Mouse (Mus musculus): ENCODE data around the gene Hist1h3g. TPM values are rescaled to one million over a fixed set of nuclear protein-coding genes. Genes with fewer than 3 reads are reported as not detected.

The Hist1h3g gene
- polyA plus RNA-seq, 1 experiment from 2014 or later: 1.4 TPM

DNA sequence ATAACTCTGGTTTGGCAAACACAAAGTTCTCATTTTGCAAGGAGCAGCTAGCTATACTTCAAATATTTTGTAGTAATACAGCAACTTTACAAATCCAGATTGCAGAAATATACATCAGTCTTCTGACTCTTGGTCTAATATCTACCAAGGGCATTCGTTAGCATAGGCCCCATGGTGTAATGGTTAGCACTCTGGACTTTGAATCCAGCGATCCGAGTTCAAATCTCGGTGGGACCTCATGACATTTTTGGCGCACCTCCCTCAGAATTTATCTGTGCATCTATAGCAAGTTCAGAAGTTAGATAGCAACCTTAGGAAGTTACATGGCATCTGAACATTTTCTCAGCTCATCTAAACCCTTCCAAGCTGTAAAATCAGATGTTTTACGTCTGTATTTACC, 16.3 kb upstream of the Hist1h3g start:
- Histone ChIP-seq H3K4me2 (ENCODE audit: low read length) (peak overlapping the region; percentile 85), H3K4me3 (replicated peaks; ENCODE audit: low read depth, low read length) (peak overlapping the region; percentile 46), H3K9ac (replicated peaks; ENCODE audit: low read length) (no peak overlapping the region), H3K4me1 (ENCODE audit: control insufficient read depth, insufficient read depth, low read length) (no peaks in the 10 kb centered on the region), H3K36me3 (ENCODE audit: control insufficient read depth, insufficient read depth, low read length) (no peaks in the 10 kb centered on the region), H3K9me3 (ENCODE audit: control insufficient read depth, low read length) (no peaks in the 10 kb centered on the region), H3K27ac (replicated peaks; ENCODE audit: low read depth, low read length) (no peak overlapping the region), H3K27me3 (ENCODE audit: control insufficient read depth, insufficient read depth, low read length) (no peaks in the 10 kb centered on the region)
- ATAC-seq (ENCODE audit: low FRiP score, low TSS enrichment) (peak; percentile 31; the same call in 1 of the 2 replicates), DNase-seq (peak; percentile 87)
- WGBS: 0% methylated on average over 6 of the region's 6 CpGs

DNA sequence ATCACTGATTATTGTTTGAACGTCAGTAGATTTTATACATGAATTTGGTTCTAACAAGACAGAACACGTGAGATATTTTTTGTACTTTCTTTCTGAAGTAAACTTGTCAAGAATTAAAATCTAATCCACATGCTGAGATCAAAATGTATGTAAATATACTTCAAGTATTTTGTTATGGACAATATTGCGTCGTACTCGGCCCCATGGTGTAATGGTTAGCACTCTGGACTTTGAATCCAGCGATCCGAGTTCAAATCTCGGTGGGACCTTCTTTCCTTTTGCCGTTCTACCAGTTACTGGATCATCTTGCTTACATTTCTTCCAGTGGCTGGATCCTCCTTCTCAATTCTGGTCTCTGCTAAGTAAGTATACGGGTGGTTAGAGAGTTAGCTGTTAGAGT, 15.8 kb upstream of the Hist1h3g start:
- ATAC-seq (ENCODE audit: low FRiP score, low TSS enrichment) (peak; percentile 41; the same call in 1 of the 2 replicates), DNase-seq (peak; percentile 88)
- H3K4me1 ChIP-seq (ENCODE audit: control insufficient read depth, insufficient read depth, low read length): no peaks in the 10 kb centered on the region
- no peaks in the 10 kb centered on the region for H3K9me3 ChIP-seq (ENCODE audit: control insufficient read depth, low read length)
- peak overlapping the region; percentile 46 for H3K4me3 ChIP-seq (replicated peaks; ENCODE audit: low read depth, low read length)
- H3K27me3 ChIP-seq (ENCODE audit: control insufficient read depth, insufficient read depth, low read length): no peaks in the 10 kb centered on the region
- WGBS: 1% methylated on average over 10 of the region's 10 CpGs
- H3K9ac ChIP-seq (replicated peaks; ENCODE audit: low read length): no peak overlapping the region
- peak overlapping the region; percentile 85 for H3K4me2 ChIP-seq (ENCODE audit: low read length)
- H3K36me3 ChIP-seq (ENCODE audit: control insufficient read depth, insufficient read depth, low read length): no peaks in the 10 kb centered on the region
- no peak overlapping the region for H3K27ac ChIP-seq (replicated peaks; ENCODE audit: low read depth, low read length)

- peak; percentile 80 for DNase-seq
- no peak overlapping the region for H3K9ac ChIP-seq (replicated peaks; ENCODE audit: low read length)
- under 1% methylated on average over 14 of the region's 14 CpGs for WGBS
- H3K36me3 ChIP-seq (ENCODE audit: control insufficient read depth, insufficient read depth, low read length): no peaks in the 10 kb centered on the region
- no peak for ATAC-seq (ENCODE audit: low FRiP score, low TSS enrichment)
- no peak overlapping the region for H3K4me3 ChIP-seq (replicated peaks; ENCODE audit: low read depth, low read length)
- 0 out of 2 replicates have a peak, but pooled peaks cover under 1% of the 10 kb centered on the region for H3K4me1 ChIP-seq (ENCODE audit: control insufficient read depth, insufficient read depth, low read length)
- no peak overlapping the region for H3K27ac ChIP-seq (replicated peaks; ENCODE audit: low read depth, low read length)
- H3K4me2 ChIP-seq (ENCODE audit: low read length): peak overlapping the region; percentile 25
- no peaks in the 10 kb centered on the region for H3K9me3 ChIP-seq (ENCODE audit: control insufficient read depth, low read length)
- H3K27me3 ChIP-seq (ENCODE audit: control insufficient read depth, insufficient read depth, low read length): no peaks in the 10 kb centered on the region
Observed at GRCm38 (mm10) chr13:23521703-23522102, 13.5 kb upstream of the Hist1h3g start.

DNA sequence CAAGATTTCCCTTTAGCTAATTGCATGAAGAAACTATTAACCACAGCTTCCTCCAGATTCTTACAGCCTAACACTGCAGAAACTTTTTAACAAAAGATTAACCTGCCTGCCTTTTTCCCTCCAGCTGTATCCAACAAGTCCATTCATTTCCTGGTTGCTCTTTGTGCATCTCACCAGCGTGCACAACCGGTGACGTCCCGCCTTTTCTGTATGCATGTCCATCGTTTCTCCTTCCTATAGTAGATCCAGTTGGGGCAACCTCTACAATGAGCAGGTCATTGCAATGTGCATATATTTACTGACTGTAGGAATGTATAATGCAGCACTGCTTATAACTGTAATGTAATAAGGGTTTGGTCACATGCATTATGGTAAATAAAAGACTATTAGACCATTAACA, 11.2 kb upstream of the Hist1h3g start:
- Histone ChIP-seq H3K4me3 (replicated peaks; ENCODE audit: low read depth, low read length) (no peak overlapping the region), H3K36me3 (ENCODE audit: control insufficient read depth, insufficient read depth, low read length) (no peaks in the 10 kb centered on the region), H3K4me2 (ENCODE audit: low read length) (no peak overlapping the region), H3K27ac (replicated peaks; ENCODE audit: low read depth, low read length) (no peak overlapping the region), H3K9ac (replicated peaks; ENCODE audit: low read length) (no peak overlapping the region), H3K27me3 (ENCODE audit: control insufficient read depth, insufficient read depth, low read length) (no peaks in the 10 kb centered on the region), H3K4me1 (ENCODE audit: control insufficient read depth, insufficient read depth, low read length) (0 out of 2 replicates have a peak, but pooled peaks cover 6% of the 10 kb centered on the region), H3K9me3 (ENCODE audit: control insufficient read depth, low read length) (no peaks in the 10 kb centered on the region)
- ATAC-seq (ENCODE audit: low FRiP score, low TSS enrichment): no peak
- no peak for DNase-seq
- WGBS: 42% methylated on average over 5 of the region's 5 CpGs

GRCm38 (mm10) chr13:23524654-23525053, 10.6 kb upstream of the Hist1h3g start:
- DNase-seq: peak; percentile 90
- H3K27me3 ChIP-seq (ENCODE audit: control insufficient read depth, insufficient read depth, low read length): no peaks in the 10 kb centered on the region
- H3K9ac ChIP-seq (replicated peaks; ENCODE audit: low read length): no peak overlapping the region
- whole genome bisulfite sequencing: 7% methylated on average over 5 of the region's 5 CpGs
- H3K27ac ChIP-seq (replicated peaks; ENCODE audit: low read depth, low read length): no peak overlapping the region
- peak overlapping the region; percentile 12 for H3K4me3 ChIP-seq (replicated peaks; ENCODE audit: low read depth, low read length)
- no peaks in the 10 kb centered on the region for H3K36me3 ChIP-seq (ENCODE audit: control insufficient read depth, insufficient read depth, low read length)
- 0 out of 2 replicates have a peak, but pooled peaks cover 8% of the 10 kb centered on the region for H3K4me1 ChIP-seq (ENCODE audit: control insufficient read depth, insufficient read depth, low read length)
- H3K4me2 ChIP-seq (ENCODE audit: low read length): 0 out of 2 replicates have a peak overlapping the region, but pooled peaks have one; percentile 10
- H3K9me3 ChIP-seq (ENCODE audit: control insufficient read depth, low read length): no peaks in the 10 kb centered on the region
- peak; percentile 51; the same call in 1 of the 2 replicates for ATAC-seq (ENCODE audit: low FRiP score, low TSS enrichment)

DNA sequence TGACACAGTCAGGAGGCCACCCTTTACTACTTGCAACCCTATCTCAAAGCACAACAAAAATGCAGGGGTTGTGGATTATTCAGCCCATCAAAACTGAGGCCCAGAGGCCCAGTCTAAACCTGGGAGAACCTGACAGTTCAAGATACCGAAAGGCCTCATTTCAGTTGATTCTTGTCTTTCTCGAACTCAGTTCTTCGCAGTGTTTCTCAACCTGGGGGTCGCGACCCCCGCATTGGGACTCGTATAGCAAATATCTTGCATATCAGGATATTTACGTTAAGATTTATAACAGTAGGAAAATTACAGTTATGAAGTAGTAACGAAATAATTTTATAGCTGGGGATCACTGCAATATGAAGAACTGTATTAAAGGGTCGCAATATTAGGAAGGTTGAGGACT, 9.3 kb upstream of the Hist1h3g start:
- no peak overlapping the region for H3K9ac ChIP-seq (replicated peaks; ENCODE audit: low read length)

GRCm38 (mm10) chr13:23526312-23526711, 8.9 kb upstream of the Hist1h3g start:
- Histone ChIP-seq H3K9ac (replicated peaks; ENCODE audit: low read length) (peak overlapping the region; percentile 57), H3K4me1 (ENCODE audit: control insufficient read depth, insufficient read depth, low read length) (0 out of 2 replicates have a peak, but pooled peaks cover 11% of the 10 kb centered on the region), H3K36me3 (ENCODE audit: control insufficient read depth, insufficient read depth, low read length) (no peaks in the 10 kb centered on the region), H3K27ac (replicated peaks; ENCODE audit: low read depth, low read length) (peak overlapping the region; percentile 60; the same call in 1 of the 2 replicates), H3K27me3 (ENCODE audit: control insufficient read depth, insufficient read depth, low read length) (no peaks in the 10 kb centered on the region), H3K4me2 (ENCODE audit: low read length) (peak overlapping the region; percentile 59), H3K9me3 (ENCODE audit: control insufficient read depth, low read length) (no peaks in the 10 kb centered on the region), H3K4me3 (replicated peaks; ENCODE audit: low read depth, low read length) (peak overlapping the region; percentile 46)
- DNase-seq (peak; percentile 97), ATAC-seq (ENCODE audit: low FRiP score, low TSS enrichment) (peak; percentile 60; the same call in 1 of the 2 replicates)
- WGBS: under 1% methylated on average over 17 of the region's 17 CpGs

More for the DNA sequence above, 9.3 kb upstream of the Hist1h3g start:
- Histone ChIP-seq H3K4me3 (replicated peaks; ENCODE audit: low read depth, low read length) (peak overlapping the region; percentile 46), H3K9me3 (ENCODE audit: control insufficient read depth, low read length) (no peaks in the 10 kb centered on the region), H3K4me1 (ENCODE audit: control insufficient read depth, insufficient read depth, low read length) (0 out of 2 replicates have a peak, but pooled peaks cover 11% of the 10 kb centered on the region), H3K27ac (replicated peaks; ENCODE audit: low read depth, low read length) (no peak overlapping the region), H3K4me2 (ENCODE audit: low read length) (peak overlapping the region; percentile 59), H3K36me3 (ENCODE audit: control insufficient read depth, insufficient read depth, low read length) (no peaks in the 10 kb centered on the region), H3K27me3 (ENCODE audit: control insufficient read depth, insufficient read depth, low read length) (no peaks in the 10 kb centered on the region)
- 2% methylated on average over 10 of the region's 10 CpGs for WGBS
- DNase-seq (peak; percentile 65), ATAC-seq (ENCODE audit: low FRiP score, low TSS enrichment) (no peak)

DNA sequence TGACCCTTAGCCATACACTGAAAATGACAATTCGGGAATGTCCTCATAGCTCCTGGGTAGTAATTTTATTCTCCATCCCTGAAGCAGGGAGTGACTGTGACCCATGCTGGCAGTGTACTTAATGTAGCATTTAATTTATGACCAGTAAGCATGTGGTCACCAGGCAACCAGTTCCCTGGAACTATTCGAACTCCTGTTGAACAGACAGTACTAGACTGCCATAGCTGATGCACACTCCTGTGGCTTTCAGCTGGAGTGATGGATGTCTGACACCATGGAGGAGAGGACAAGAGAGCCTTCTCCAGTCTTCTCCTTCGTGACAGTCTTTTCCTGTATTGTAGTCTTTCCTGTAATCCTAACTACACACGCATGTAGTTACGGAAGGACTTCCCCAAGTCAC, 6.2 kb upstream of the Hist1h3g start:
- no peak overlapping the region for H3K27ac ChIP-seq (replicated peaks; ENCODE audit: low read depth, low read length)
- H3K36me3 ChIP-seq (ENCODE audit: control insufficient read depth, insufficient read depth, low read length): no peaks in the 10 kb centered on the region
- H3K4me1 ChIP-seq (ENCODE audit: control insufficient read depth, insufficient read depth, low read length): peaks cover 29% of the 10 kb centered on the region
- H3K27me3 ChIP-seq (ENCODE audit: control insufficient read depth, insufficient read depth, low read length): no peaks in the 10 kb centered on the region
- DNase-seq (no peak), ATAC-seq (ENCODE audit: low FRiP score, low TSS enrichment) (no peak)
- H3K9me3 ChIP-seq (ENCODE audit: control insufficient read depth, low read length): no peaks in the 10 kb centered on the region
- WGBS: 78% methylated on average over 5 of the region's 5 CpGs
- no peak overlapping the region for H3K9ac ChIP-seq (replicated peaks; ENCODE audit: low read length)
- no peak overlapping the region; the same call in 1 of the 2 replicates for H3K4me2 ChIP-seq (ENCODE audit: low read length)
- H3K4me3 ChIP-seq (replicated peaks; ENCODE audit: low read depth, low read length): no peak overlapping the region

GRCm38 (mm10) chr13:23529480-23530165, 5.6 kb upstream of the Hist1h3g start:
- DNase-seq (no peak), ATAC-seq (ENCODE audit: low FRiP score, low TSS enrichment) (no peak)
- H3K36me3 ChIP-seq (ENCODE audit: control insufficient read depth, insufficient read depth, low read length): no peaks in the 10 kb centered on the region
- no peaks in the 10 kb centered on the region for H3K9me3 ChIP-seq (ENCODE audit: control insufficient read depth, low read length)
- H3K4me3 ChIP-seq (replicated peaks; ENCODE audit: low read depth, low read length): peak overlapping the region; percentile 63
- H3K4me2 ChIP-seq (ENCODE audit: low read length): peak overlapping the region; percentile 79
- H3K9ac ChIP-seq (replicated peaks; ENCODE audit: low read length): peak overlapping the region; percentile 68; the same call in 1 of the 2 replicates
- H3K4me1 ChIP-seq (ENCODE audit: control insufficient read depth, insufficient read depth, low read length): peaks cover 35% of the 10 kb centered on the region
- WGBS: 28% methylated on average over 2 of the region's 2 CpGs
- no peaks in the 10 kb centered on the region for H3K27me3 ChIP-seq (ENCODE audit: control insufficient read depth, insufficient read depth, low read length)
- peak overlapping the region; percentile 93 for H3K27ac ChIP-seq (replicated peaks; ENCODE audit: low read depth, low read length)

Measured in midbrain, embryonic 14.5 days (tissue).